Mouse (Mus musculus) kidney, postnatal 25 days (tissue): Measurements from ENCODE around the gene Rnf157.

Experiments
- DNase-seq, 2 experiments: peaks; one replicate each; pipeline ENCODE4 v3.0.0; 2021; ENCODE audit warnings: mixed read lengths in 2 of 2

The Rnf157 gene

GRCm38 (mm10) chr11:116294319-116294718 lies 118.5 kb downstream of the Rnf157 start:
- peak; percentile 65 to 77 for DNase-seq

DNA sequence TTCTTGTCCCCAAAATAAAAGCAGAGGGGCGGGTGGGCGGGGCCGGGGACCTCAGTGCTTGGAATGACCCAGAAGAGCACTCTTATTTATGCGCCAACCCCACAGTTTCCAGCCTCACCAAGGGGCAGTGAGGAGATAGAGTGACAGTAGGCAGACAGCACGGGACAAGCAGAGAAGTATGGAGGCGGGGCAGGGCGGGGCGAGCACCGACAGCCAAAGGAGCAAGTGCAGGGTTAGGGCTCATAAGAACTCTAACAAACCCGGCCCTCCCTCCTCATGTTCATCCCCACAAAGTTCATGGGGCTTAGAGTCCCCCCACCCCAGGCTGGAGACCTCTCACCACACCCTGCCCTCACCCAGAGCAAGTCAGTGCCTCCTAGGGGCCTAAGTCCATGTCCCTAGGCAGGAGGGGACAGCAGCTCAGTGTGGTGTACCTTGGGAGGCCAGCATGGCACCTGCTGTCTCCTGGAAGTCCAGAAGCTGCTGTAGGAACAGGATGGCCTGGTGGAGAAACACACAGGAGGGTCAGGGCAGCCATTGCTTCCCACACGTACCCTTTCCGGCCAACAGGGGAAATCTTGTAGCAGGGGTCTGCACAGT lies 119.2 kb downstream of the Rnf157 start:
- no peak for DNase-seq

GRCm38 (mm10) chr11:116292401-116292800 lies 120.4 kb downstream of the Rnf157 start:
- no peak for DNase-seq

DNA sequence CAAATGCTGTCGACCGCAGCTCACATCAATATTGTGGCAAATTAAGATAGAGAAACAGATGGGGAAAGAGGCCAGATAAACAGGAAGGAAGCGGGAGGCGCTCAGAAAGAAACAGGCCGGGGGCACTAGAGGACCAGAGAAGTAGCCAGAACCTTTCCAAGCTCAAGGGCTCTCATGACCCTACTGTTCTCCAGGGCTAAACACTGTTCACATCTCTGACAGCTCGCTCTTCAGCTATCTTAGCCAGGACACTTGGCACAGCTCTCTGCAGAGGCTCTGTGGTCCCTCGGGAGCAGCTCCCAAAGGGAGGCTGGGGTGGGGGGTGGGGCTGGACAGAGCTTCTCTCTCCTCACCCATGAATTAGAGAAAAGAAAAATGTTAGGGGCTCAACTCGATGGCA lies 122.3 kb downstream of the Rnf157 start:
- DNase-seq, result peak; percentile 25 to 54

DNA sequence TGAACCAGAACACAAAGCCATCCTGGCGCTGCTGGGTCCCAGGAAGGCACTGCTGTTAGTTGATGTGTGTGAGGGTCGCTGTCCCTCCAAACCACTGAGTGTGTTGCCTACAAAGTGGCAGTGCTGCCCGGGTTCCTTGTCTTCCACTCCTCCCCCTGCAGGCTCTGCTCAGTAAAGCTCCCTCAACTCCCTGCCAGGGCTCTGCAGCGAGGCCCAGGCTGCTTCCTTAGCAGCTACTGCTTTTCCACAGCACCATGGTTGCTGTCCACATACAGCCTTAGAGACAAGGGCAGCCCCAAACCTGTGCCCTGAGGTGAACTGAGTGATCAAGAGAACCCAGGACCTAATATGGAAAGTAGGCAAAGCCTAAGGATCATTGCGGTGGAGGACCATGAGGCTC lies 125.5 kb downstream of the Rnf157 start:
- DNase-seq, result no peak
